Mouse (Mus musculus): ENCODE data around the gene Srxn1. TPM values are rescaled to one million over a fixed set of nuclear protein-coding genes. Genes with fewer than 3 reads are reported as not detected.

The Srxn1 gene
- polyA plus RNA-seq, 1 experiment = 39.1 TPM

GRCm38 (mm10) chr2:152077337-152077736 lies 28.0 kb upstream of the Srxn1 start:
- Histone ChIP-seq H3K27ac (ENCODE audit: insufficient read depth, low read length) (no peak overlapping the region), H3K4me3 (ENCODE audit: insufficient read depth, low read length) (no peak overlapping the region), H3K4me1 (ENCODE audit: control insufficient read depth, insufficient read depth, low read length) (no peaks in the 10 kb centered on the region)
- no peak for TF ChIP-seq CTCF (IDR thresholded peaks at IDR 0.05; ENCODE audit: borderline replicate concordance, insufficient read depth, low read length)
- no peak for TF ChIP-seq POLR2A (IDR thresholded peaks at IDR 0.05; ENCODE audit: low read depth, low read length)

- Histone ChIP-seq H3K27ac (ENCODE audit: insufficient read depth, low read length) (no peak within 1 kb of the TSS), H3K4me3 (ENCODE audit: insufficient read depth, low read length) (no peak within 1 kb of the TSS)
- TF ChIP-seq POLR2A (IDR thresholded peaks at IDR 0.05; ENCODE audit: low read depth, low read length) (no peak), CTCF (IDR thresholded peaks at IDR 0.05; ENCODE audit: borderline replicate concordance, insufficient read depth, low read length) (no peak)
These were observed 24.4 kb upstream of the Srxn1 start, which contains the start of gene Scrt2 for GRCm38 (mm10) chr2:152080685-152081541. TSS of gene Scrt2 (plus strand) at chr2:152081529.

GRCm38 (mm10) chr2:152081641-152082448 lies 23.5 kb upstream of the Srxn1 start:
- TF ChIP-seq CTCF (IDR thresholded peaks at IDR 0.05; ENCODE audit: borderline replicate concordance, insufficient read depth, low read length) = no peak
- TF ChIP-seq POLR2A (IDR thresholded peaks at IDR 0.05; ENCODE audit: low read depth, low read length) = no peak
- Histone ChIP-seq H3K4me1 (ENCODE audit: control insufficient read depth, insufficient read depth, low read length) (no peaks in the 10 kb centered on the region), H3K4me3 (ENCODE audit: insufficient read depth, low read length) (no peak overlapping the region), H3K27ac (ENCODE audit: insufficient read depth, low read length) (no peak overlapping the region)

More at GRCm38 (mm10) chr2:152080685-152081541, 24.4 kb upstream of the Srxn1 start, which contains the start of gene Scrt2:
- no peaks in the 10 kb centered on the region for H3K4me1 ChIP-seq (ENCODE audit: control insufficient read depth, insufficient read depth, low read length)

- no peaks in the 10 kb centered on the region for H3K4me1 ChIP-seq (ENCODE audit: control insufficient read depth, insufficient read depth, low read length)
- TF ChIP-seq POLR2A (IDR thresholded peaks at IDR 0.05; ENCODE audit: low read depth, low read length) (no peak), CTCF (IDR thresholded peaks at IDR 0.05; ENCODE audit: borderline replicate concordance, insufficient read depth, low read length) (no peak)
- no peak overlapping the region for H3K27ac ChIP-seq (ENCODE audit: insufficient read depth, low read length)
- H3K4me3 ChIP-seq (ENCODE audit: insufficient read depth, low read length) = no peak overlapping the region
These were observed 22.6 kb upstream of the Srxn1 start for GRCm38 (mm10) chr2:152082456-152083285.

- H3K4me3 ChIP-seq (ENCODE audit: insufficient read depth, low read length) = no peak overlapping the region
- H3K27ac ChIP-seq (ENCODE audit: insufficient read depth, low read length) = no peak overlapping the region
- H3K4me1 ChIP-seq (ENCODE audit: control insufficient read depth, insufficient read depth, low read length) = no peaks in the 10 kb centered on the region
- TF ChIP-seq CTCF (IDR thresholded peaks at IDR 0.05; ENCODE audit: borderline replicate concordance, insufficient read depth, low read length) (no peak), POLR2A (IDR thresholded peaks at IDR 0.05; ENCODE audit: low read depth, low read length) (no peak)
These were observed 21.9 kb upstream of the Srxn1 start for GRCm38 (mm10) chr2:152083411-152083810.

- TF ChIP-seq POLR2A (IDR thresholded peaks at IDR 0.05; ENCODE audit: low read depth, low read length) = no peak
- no peak for TF ChIP-seq CTCF (IDR thresholded peaks at IDR 0.05; ENCODE audit: borderline replicate concordance, insufficient read depth, low read length)
- H3K4me1 ChIP-seq (ENCODE audit: control insufficient read depth, insufficient read depth, low read length) = no peaks in the 10 kb centered on the region
- H3K27ac ChIP-seq (ENCODE audit: insufficient read depth, low read length) = no peak overlapping the region
- H3K4me3 ChIP-seq (ENCODE audit: insufficient read depth, low read length) = no peak overlapping the region
These were observed 21.0 kb upstream of the Srxn1 start for GRCm38 (mm10) chr2:152084298-152084697.

- no peak overlapping the region for H3K27ac ChIP-seq (ENCODE audit: insufficient read depth, low read length)
- H3K4me3 ChIP-seq (ENCODE audit: insufficient read depth, low read length) = no peak overlapping the region
- no peaks in the 10 kb centered on the region for H3K4me1 ChIP-seq (ENCODE audit: control insufficient read depth, insufficient read depth, low read length)
- TF ChIP-seq CTCF (IDR thresholded peaks at IDR 0.05; ENCODE audit: borderline replicate concordance, insufficient read depth, low read length) (no peak), POLR2A (IDR thresholded peaks at IDR 0.05; ENCODE audit: low read depth, low read length) (no peak)
These were observed 19.9 kb upstream of the Srxn1 start for GRCm38 (mm10) chr2:152085414-152085813.

GRCm38 (mm10) chr2:152086451-152086850 lies 18.9 kb upstream of the Srxn1 start:
- Histone ChIP-seq H3K4me3 (ENCODE audit: insufficient read depth, low read length) (no peak overlapping the region), H3K27ac (ENCODE audit: insufficient read depth, low read length) (no peak overlapping the region), H3K4me1 (ENCODE audit: control insufficient read depth, insufficient read depth, low read length) (no peaks in the 10 kb centered on the region)
- TF ChIP-seq CTCF (IDR thresholded peaks at IDR 0.05; ENCODE audit: borderline replicate concordance, insufficient read depth, low read length) (no peak), POLR2A (IDR thresholded peaks at IDR 0.05; ENCODE audit: low read depth, low read length) (no peak)

GRCm38 (mm10) chr2:152087111-152087510 lies 18.2 kb upstream of the Srxn1 start:
- no peak overlapping the region for H3K27ac ChIP-seq (ENCODE audit: insufficient read depth, low read length)
- TF ChIP-seq CTCF (IDR thresholded peaks at IDR 0.05; ENCODE audit: borderline replicate concordance, insufficient read depth, low read length) (no peak), POLR2A (IDR thresholded peaks at IDR 0.05; ENCODE audit: low read depth, low read length) (no peak)
- no peaks in the 10 kb centered on the region for H3K4me1 ChIP-seq (ENCODE audit: control insufficient read depth, insufficient read depth, low read length)

More at GRCm38 (mm10) chr2:152087111-152087510, 18.2 kb upstream of the Srxn1 start:
- no peak overlapping the region for H3K4me3 ChIP-seq (ENCODE audit: insufficient read depth, low read length)

Data from embryonic fibroblast, embryonic 13.5 days (primary cell).